Mouse (Mus musculus) E14TG2a.4 (cell line): ENCODE measurements around the gene Npat.

Source experiments
- CTCF ChIP-seq: conservative IDR thresholded peaks from 2 replicates; pipeline ENCODE4 v1.5.1; 2014; ENCODE audit warnings: low read length
- NANOG ChIP-seq: IDR thresholded peaks from 2 replicates; pipeline ENCODE4 v1.6.1; 2014; ENCODE audit warnings: borderline replicate concordance, low read length, mixed read lengths
- POU5F1 ChIP-seq: IDR thresholded peaks from 2 replicates; pipeline ENCODE4 v1.6.1; 2014; ENCODE audit warnings: low read length, borderline replicate concordance

DNA sequence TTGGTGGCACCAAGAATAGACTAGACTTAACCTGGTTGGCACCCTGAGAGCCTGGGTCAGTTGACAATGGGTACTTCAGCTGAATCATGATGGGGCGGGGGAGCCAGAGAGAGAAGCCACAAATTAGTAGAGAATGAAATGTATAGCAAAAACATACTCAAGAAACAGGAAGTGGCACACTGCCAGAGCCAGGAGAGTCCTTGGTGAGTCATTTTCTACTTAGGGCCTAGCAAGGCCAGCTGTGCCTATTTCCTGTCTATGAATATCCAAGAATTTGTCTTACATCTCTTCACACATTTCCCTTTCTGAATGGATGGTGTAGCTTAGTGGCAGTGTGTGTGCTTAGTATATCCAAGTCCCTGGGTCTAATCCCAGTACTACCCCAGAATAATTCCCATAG is 66.5 kb downstream of the Npat start:
- TF ChIP-seq CTCF (no peak), POU5F1 (no peak), NANOG (no peak)
